ENCODE assay signal across 19 mouse cellular contexts in the genomic region with DNA sequence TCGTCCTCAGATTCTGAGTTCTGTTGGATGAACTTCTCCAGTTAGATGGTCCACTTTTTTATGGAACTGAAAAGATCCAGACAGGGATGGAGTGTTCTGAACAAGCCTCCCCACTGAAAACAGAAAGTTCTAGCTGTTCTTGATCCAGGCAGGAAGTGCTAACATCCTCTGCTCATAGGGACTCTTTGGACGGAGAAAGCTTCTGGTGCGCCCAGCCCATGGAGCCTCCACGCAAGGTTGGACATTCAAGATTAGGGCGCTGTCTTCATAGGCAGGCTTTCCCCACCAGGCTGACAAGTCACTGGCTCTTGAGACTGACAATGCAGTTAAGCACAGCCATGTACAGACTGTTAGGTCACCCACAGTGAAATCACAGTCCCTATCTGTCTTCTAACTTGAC.
DNase-seq lines count a peak whose midpoint lies in the region; TF ChIP-seq lines count a peak whose summit lies in the region.
"Had no signal": no experiment of that assay in that cellular context is flagged by ENCODE, and none has a peak within 500 bp of the region (broad histone marks: within the 10 kb centered on the region; RNA-seq: fewer than 3 reads in every experiment).

No protein-coding gene starts in this region.

- no peak overlapping the region for H3K4me3 ChIP-seq in gastrocnemius, adult 2 months
- H3K4me3 ChIP-seq in limb, embryonic 10.5 days, result no peak overlapping the region

- intact Hi-C loops in gastrocnemius, adult 2 months (cut with DNase I), result no loop called here
- intact Hi-C loops in heart, postnatal 25 days (cut with DNase I), result no loop called here

- peak overlapping the region; percentile 86 for H3K27ac ChIP-seq in gastrocnemius, adult 2 months
- no peak overlapping the region for H3K27ac ChIP-seq in limb, embryonic 10.5 days

- H3K36me3 ChIP-seq in limb, embryonic 10.5 days, result peaks cover 14% of the 10 kb centered on the region
- H3K36me3 ChIP-seq: G1E had no signal

- 91% methylated on average over 5 of the region's 5 CpGs for WGBS in limb, embryonic 10.5 days

- H3K9me3 ChIP-seq in limb, embryonic 10.5 days (replicated peaks), result no peaks in the 10 kb centered on the region
- H3K9me3 ChIP-seq: G1E had no signal

- no peak for DNase-seq in gastrocnemius, adult 2 months
- no peak for DNase-seq in gastrocnemius, postnatal 4 days (ENCODE audit: low spot score in 2 of 2)
- DNase-seq in heart, adult 11 months, result peak; percentile 92
- no peak for DNase-seq in heart, postnatal 25 days (ENCODE audit: low spot score)
- DNase-seq in limb, embryonic 10.5 days (ENCODE audit: low spot score), result peak; percentile 8
- DNase-seq in kidney, adult 18-20 months, result no peak
- DNase-seq: adrenal gland, adult 2 months; adrenal gland, adult 8-10 months; adrenal gland, postnatal 10 days; adrenal gland, postnatal 14 days; adrenal gland, postnatal 25 days; adrenal gland, postnatal 36 days; B cell, adult 2 months; cerebellum, adult 11 months; cerebellum, adult 11-12 months; cerebellum, adult 18-20 months had no signal

- no peak for TF ChIP-seq CTCF in gastrocnemius, adult 2 months (IDR thresholded peaks at IDR 0.05)

- no peaks in the 10 kb centered on the region for H3K4me1 ChIP-seq in limb, embryonic 10.5 days

- H3K27me3 ChIP-seq in limb, embryonic 10.5 days (ENCODE audit: low read depth, poor library complexity, severe bottlenecking), result no peaks in the 10 kb centered on the region
- H3K27me3 ChIP-seq: CH12.LX, Patski had no signal

Comparison
In these comparisons a context has a peak if more than half of its experiments do, and no peak if none do; other contexts are left out.
1. DNase-seq: peak in heart, adult 11 months (single experiment) and limb, embryonic 10.5 days (single experiment); none in gastrocnemius, adult 2 months (single experiment), gastrocnemius, postnatal 4 days (0 of 2), heart, postnatal 25 days (single experiment) and kidney, adult 18-20 months (single experiment).